Mouse (Mus musculus): ENCODE measurements around the gene Gm49358. TPM values are rescaled to one million over a fixed set of nuclear protein-coding genes. Genes with fewer than 3 reads are reported as not detected.

Gene Gm49358
- polyA plus RNA-seq (2016; fragmentation: Nextera tagmentation; extraction: Ambion mirVana): not detected in 2 replicates

DNA sequence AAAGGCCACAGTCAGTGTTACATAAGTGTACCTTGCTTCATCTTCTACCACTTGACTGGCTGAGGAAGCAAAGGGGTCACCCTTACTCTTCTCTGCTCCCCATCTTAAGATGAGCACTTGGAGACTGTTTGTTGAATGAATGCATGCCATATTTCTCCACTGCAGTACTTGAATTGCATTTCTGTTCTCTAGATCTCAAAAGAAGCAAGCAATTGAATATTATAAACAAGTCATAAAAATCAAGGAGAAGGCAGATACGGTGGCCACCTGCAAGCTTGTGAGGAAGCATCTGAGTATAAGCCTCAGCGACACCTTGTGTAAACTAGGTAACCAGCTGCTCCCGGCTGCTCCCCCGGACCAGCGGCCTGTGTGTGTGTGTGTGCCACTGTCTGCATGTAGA, at the start of gene Gm49358:
Gm49358 (plus strand) TSS at position 301 of the 400 bp plus-strand sequence.
- no peaks in the 10 kb centered on the region for H3K4me1 ChIP-seq
- H3K27ac ChIP-seq: no peak within 1 kb of the TSS
- no peaks in the 10 kb centered on the region for H3K9me3 ChIP-seq (replicated peaks)
- no peak within 1 kb of the TSS for H3K4me3 ChIP-seq
- no peak within 1 kb of the TSS for H3K4me2 ChIP-seq
- no peak within 1 kb of the TSS for H3K9ac ChIP-seq
- H3K27me3 ChIP-seq (replicated peaks): 0 out of 2 replicates have a peak, but pooled peaks cover 6% of the 10 kb centered on the region
- ATAC-seq: no peak
- 81% methylated on average over 5 of the region's 5 CpGs for WGBS (ENCODE audit: insufficient replicate concordance)
- no peaks in the 10 kb centered on the region for H3K36me3 ChIP-seq

DNA sequence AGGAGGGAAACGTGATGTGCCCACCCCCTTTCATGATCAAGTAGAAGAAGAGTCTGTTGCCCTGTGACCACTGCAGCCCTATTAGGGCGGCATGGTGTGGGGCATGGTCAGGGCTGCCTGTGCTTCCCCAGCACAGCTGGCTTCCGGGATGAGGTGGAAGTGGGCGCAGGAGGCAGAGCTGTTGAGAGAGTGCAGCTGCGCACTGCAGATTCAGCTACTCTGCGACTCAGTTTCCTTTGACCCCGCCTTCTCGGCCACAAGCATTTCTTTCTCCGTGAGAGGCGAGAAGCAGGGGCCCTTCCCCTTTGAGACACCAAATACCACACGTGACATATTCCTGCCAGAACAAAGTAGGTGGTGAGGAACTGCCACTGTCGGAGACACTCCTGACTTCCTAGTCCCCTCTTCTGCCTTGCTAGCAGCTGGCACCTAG, 36.2 kb upstream of the Gm49358 start:
- Histone ChIP-seq H3K27ac (peak overlapping the region; percentile 23; the same call in 1 of the 2 replicates), H3K36me3 (no peaks in the 10 kb centered on the region), H3K4me2 (peak overlapping the region; percentile 67), H3K4me3 (peak overlapping the region; percentile 34), H3K9me3 (replicated peaks) (no peaks in the 10 kb centered on the region), H3K9ac (peak overlapping the region; percentile 25; the same call in 1 of the 2 replicates), H3K27me3 (replicated peaks) (no peaks in the 10 kb centered on the region), H3K4me1 (peaks cover 13% of the 10 kb centered on the region)
- 2% methylated on average over 12 of the region's 12 CpGs for WGBS (ENCODE audit: insufficient replicate concordance)
- ATAC-seq: peak; percentile 72

DNA sequence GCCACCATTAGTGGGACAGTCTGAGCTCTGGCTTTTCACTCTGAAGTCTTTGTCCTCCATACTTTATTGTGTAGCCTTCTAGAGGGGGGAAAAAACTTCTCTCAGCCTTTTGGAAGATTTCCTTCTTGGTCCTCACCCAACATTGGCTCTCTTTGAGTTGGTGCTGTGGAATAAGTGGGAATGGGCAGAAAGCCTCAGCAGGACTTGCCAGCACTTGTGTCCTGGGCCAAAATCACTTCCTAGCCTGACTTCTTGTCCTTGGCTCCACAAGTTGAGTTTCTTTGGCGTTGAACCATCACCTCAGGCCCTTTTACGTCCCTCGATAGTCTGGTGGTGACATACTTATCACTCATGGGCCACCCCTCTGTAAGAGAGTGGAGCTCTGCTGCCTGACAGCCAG, 35.6 kb upstream of the Gm49358 start:
- no peak for ATAC-seq
- WGBS (ENCODE audit: insufficient replicate concordance): 77% methylated on average over 3 of the region's 3 CpGs

DNA sequence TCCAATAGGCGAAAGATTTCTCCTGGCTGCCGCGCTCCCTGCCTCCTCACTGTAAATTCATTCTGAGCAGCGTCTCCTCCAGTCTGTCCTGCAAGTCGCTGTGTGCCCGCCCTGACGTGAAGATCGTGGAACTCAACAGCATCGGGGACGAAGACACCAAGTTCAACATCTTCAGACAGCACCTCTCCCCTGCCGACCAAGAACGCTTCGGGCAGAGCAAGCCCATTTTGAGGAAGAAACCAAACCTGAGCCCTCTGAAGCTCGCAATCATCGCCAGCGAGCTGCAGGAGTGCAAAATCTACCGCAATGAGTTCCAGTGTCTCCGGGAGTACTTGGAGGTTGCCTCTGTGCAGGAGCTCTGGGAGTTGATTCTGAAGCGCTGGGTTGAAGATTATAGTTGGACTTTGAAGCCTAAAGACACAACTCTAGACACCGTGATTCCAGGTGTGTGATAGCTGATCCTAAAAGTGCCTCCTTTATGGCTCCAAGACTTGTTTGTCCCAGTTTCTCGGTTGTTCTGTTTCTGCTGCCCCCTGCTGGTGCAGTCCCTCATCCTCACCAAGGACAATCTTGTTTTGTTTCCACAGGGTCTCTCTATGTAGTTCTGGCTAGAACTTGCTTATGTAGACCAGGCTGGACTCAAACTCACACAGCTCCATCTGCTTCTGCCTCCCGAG, 32.8 kb upstream of the Gm49358 start:
- peaks cover 13% of the 10 kb centered on the region for H3K4me1 ChIP-seq
- 7% methylated on average over 22 of the region's 22 CpGs for WGBS (ENCODE audit: insufficient replicate concordance)
- H3K27me3 ChIP-seq (replicated peaks): no peaks in the 10 kb centered on the region
- H3K4me3 ChIP-seq: peak overlapping the region; percentile 51
- no peaks in the 10 kb centered on the region for H3K36me3 ChIP-seq
- peak overlapping the region; percentile 73 for H3K4me2 ChIP-seq
- H3K27ac ChIP-seq: no peak overlapping the region
- H3K9me3 ChIP-seq (replicated peaks): no peaks in the 10 kb centered on the region
- peak overlapping the region; percentile 53 for H3K9ac ChIP-seq
- ATAC-seq: no peak; the same call in 1 of the 2 replicates

More for the DNA sequence above, 35.6 kb upstream of the Gm49358 start:
- no peak overlapping the region for H3K4me3 ChIP-seq
- H3K27ac ChIP-seq: peak overlapping the region; percentile 23; the same call in 1 of the 2 replicates
- H3K9me3 ChIP-seq (replicated peaks): no peaks in the 10 kb centered on the region
- H3K27me3 ChIP-seq (replicated peaks): no peaks in the 10 kb centered on the region
- H3K4me1 ChIP-seq: peaks cover 13% of the 10 kb centered on the region
- no peak overlapping the region for H3K9ac ChIP-seq
- no peaks in the 10 kb centered on the region for H3K36me3 ChIP-seq
- peak overlapping the region; percentile 67 for H3K4me2 ChIP-seq

DNA sequence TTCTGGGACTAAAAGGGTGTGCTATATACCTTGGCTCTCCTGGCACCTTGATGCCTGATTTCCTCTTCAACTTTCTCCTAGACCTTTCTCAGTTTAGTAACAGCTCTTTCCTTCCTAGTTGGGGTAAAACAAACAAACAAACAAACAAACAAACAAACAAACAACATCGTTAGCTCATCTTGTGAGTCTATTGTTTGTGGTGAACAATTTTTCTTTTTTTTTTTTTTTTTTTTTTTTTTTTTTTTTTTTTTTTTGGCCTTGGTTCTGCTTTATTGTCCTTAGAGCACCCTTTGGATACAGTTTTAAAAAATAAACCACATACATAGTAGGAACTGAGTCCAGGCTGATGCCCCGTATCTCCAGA, 32.3 kb upstream of the Gm49358 start:
- H3K4me3 ChIP-seq: no peak overlapping the region
- H3K36me3 ChIP-seq: no peaks in the 10 kb centered on the region
- WGBS (ENCODE audit: insufficient replicate concordance): 31% methylated on average over 2 of the region's 2 CpGs
- no peaks in the 10 kb centered on the region for H3K9me3 ChIP-seq (replicated peaks)
- H3K4me1 ChIP-seq: peaks cover 12% of the 10 kb centered on the region
- no peaks in the 10 kb centered on the region for H3K27me3 ChIP-seq (replicated peaks)
- no peak overlapping the region for H3K27ac ChIP-seq
- no peak for ATAC-seq
- no peak overlapping the region for H3K4me2 ChIP-seq
- no peak overlapping the region for H3K9ac ChIP-seq

DNA sequence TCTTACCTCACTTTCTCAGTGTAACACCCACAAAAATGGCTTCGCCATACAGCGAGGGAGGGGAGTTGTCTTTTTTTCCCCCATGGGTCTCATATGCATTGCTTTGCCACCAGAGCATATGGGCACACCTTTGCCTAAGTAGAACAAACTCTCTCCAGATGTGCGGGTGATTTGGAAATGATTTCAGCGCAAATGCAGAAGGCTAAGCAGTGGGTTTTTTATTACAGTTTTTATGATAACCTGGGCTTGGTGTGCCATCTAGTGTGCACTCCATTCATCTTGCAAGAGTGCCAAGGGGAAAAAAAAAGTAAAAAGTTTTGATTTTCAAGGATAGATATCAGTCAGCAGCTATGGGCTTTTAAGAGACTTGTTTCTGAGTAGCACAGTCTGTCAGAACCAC, 28.7 kb upstream of the Gm49358 start:
- H3K27me3 ChIP-seq (replicated peaks): no peaks in the 10 kb centered on the region
- WGBS (ENCODE audit: insufficient replicate concordance): 82% methylated on average over 4 of the region's 4 CpGs

GRCm38 (mm10) chr10:86742918-86743317, 20.9 kb upstream of the Gm49358 start:
- Histone ChIP-seq H3K27me3 (replicated peaks) (no peaks in the 10 kb centered on the region), H3K4me2 (no peak overlapping the region), H3K4me3 (no peak overlapping the region), H3K27ac (no peak overlapping the region), H3K36me3 (no peaks in the 10 kb centered on the region), H3K4me1 (no peaks in the 10 kb centered on the region), H3K9me3 (replicated peaks) (no peaks in the 10 kb centered on the region), H3K9ac (no peak overlapping the region)
- WGBS (ENCODE audit: insufficient replicate concordance): 68% methylated on average over 2 of the region's 2 CpGs
- no peak for ATAC-seq

More for the DNA sequence above, 28.7 kb upstream of the Gm49358 start:
- no peak overlapping the region for H3K9ac ChIP-seq
- H3K4me2 ChIP-seq: no peak overlapping the region
- no peaks in the 10 kb centered on the region for H3K9me3 ChIP-seq (replicated peaks)
- no peaks in the 10 kb centered on the region; the same call in 1 of the 2 replicates for H3K4me1 ChIP-seq
- H3K36me3 ChIP-seq: no peaks in the 10 kb centered on the region
- no peak for ATAC-seq
- no peak overlapping the region for H3K27ac ChIP-seq
- no peak overlapping the region for H3K4me3 ChIP-seq

GRCm38 (mm10) chr10:86744306-86744705, 19.5 kb upstream of the Gm49358 start:
- 73% methylated on average over 7 of the region's 7 CpGs for WGBS (ENCODE audit: insufficient replicate concordance)
- no peak for ATAC-seq

GRCm38 (mm10) chr10:86755816-86756502, 7.8 kb upstream of the Gm49358 start:
- Histone ChIP-seq H3K4me2 (no peak overlapping the region), H3K4me1 (no peaks in the 10 kb centered on the region), H3K36me3 (no peaks in the 10 kb centered on the region), H3K4me3 (no peak overlapping the region), H3K9me3 (replicated peaks) (no peaks in the 10 kb centered on the region), H3K9ac (no peak overlapping the region), H3K27ac (no peak overlapping the region), H3K27me3 (replicated peaks) (no peaks in the 10 kb centered on the region)
- ATAC-seq: no peak
- WGBS (ENCODE audit: insufficient replicate concordance): 56% methylated on average over 6 of the region's 6 CpGs

More at GRCm38 (mm10) chr10:86744306-86744705, 19.5 kb upstream of the Gm49358 start:
- Histone ChIP-seq H3K4me3 (no peak overlapping the region), H3K27ac (no peak overlapping the region), H3K9me3 (replicated peaks) (no peaks in the 10 kb centered on the region), H3K4me1 (no peaks in the 10 kb centered on the region), H3K27me3 (replicated peaks) (no peaks in the 10 kb centered on the region), H3K9ac (no peak overlapping the region), H3K36me3 (no peaks in the 10 kb centered on the region), H3K4me2 (no peak overlapping the region)

DNA sequence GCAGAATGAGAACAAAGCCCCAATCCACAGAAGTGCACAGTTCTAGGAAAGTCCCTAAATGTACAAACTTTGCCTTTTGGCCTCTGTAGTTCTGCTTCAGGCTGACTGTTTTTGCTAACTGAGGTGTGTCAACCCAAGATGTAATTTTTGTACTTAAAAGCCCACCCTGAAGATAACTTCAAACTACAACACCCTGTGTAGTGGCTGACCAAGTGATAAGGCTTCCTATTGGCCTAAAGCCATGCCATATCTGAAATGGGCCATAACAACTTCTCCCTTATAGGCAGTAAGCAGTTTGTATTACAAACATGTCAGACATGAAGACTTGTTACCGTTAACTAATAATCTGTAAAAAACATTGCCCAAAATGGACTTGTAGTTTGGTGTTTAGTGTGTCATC, 6.0 kb upstream of the Gm49358 start:
- WGBS (ENCODE audit: insufficient replicate concordance): 76% methylated on average over 1 of the region's 1 CpGs
- H3K36me3 ChIP-seq: no peaks in the 10 kb centered on the region
- no peak overlapping the region for H3K9ac ChIP-seq
- no peaks in the 10 kb centered on the region for H3K9me3 ChIP-seq (replicated peaks)
- no peak overlapping the region for H3K4me3 ChIP-seq
- no peak overlapping the region for H3K4me2 ChIP-seq
- no peak for ATAC-seq
- H3K4me1 ChIP-seq: no peaks in the 10 kb centered on the region
- no peak overlapping the region for H3K27ac ChIP-seq
- no peaks in the 10 kb centered on the region for H3K27me3 ChIP-seq (replicated peaks)

GRCm38 (mm10) chr10:86758211-86758610, 5.6 kb upstream of the Gm49358 start:
- H3K4me3 ChIP-seq: no peak overlapping the region
- 76% methylated on average over 6 of the region's 6 CpGs for WGBS (ENCODE audit: insufficient replicate concordance)
- no peaks in the 10 kb centered on the region for H3K36me3 ChIP-seq
- no peak for ATAC-seq
- H3K9ac ChIP-seq: no peak overlapping the region
- H3K9me3 ChIP-seq (replicated peaks): no peaks in the 10 kb centered on the region
- H3K27ac ChIP-seq: no peak overlapping the region
- H3K27me3 ChIP-seq (replicated peaks): no peaks in the 10 kb centered on the region
- no peaks in the 10 kb centered on the region for H3K4me1 ChIP-seq
- no peak overlapping the region for H3K4me2 ChIP-seq

DNA sequence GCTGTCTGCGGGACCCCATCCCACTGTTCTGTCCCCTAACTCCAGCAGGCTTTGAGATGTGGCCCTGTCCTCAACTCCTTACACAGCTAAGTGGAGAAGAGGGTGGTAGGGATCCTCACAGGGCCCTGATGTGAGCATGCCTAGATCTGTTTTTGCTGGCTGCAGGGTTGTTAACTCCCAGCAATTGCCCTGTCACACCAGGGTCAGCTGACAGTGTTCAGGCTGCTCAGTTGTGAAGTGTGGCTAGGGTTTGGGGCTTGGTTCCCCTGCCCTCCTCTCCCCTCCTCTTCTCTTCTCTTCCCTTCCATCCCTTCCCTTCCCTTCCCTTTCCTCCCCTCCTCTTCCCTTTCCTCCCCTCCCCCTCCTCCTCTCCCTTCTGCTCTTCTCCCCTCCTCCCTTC, 2.5 kb upstream of the Gm49358 start:
- no peaks in the 10 kb centered on the region for H3K9me3 ChIP-seq (replicated peaks)
- H3K4me3 ChIP-seq: no peak overlapping the region
- H3K27me3 ChIP-seq (replicated peaks): 0 out of 2 replicates have a peak, but pooled peaks cover 6% of the 10 kb centered on the region
- no peak for ATAC-seq
- 67% methylated on average over 1 of the region's 1 CpGs for WGBS (ENCODE audit: insufficient replicate concordance)
- H3K4me1 ChIP-seq: no peaks in the 10 kb centered on the region
- H3K27ac ChIP-seq: no peak overlapping the region
- H3K9ac ChIP-seq: no peak overlapping the region
- no peak overlapping the region for H3K4me2 ChIP-seq
- H3K36me3 ChIP-seq: no peaks in the 10 kb centered on the region
